Mouse (Mus musculus) kidney, adult 10 weeks (tissue): ENCODE data around the gene Abca15. TPM values are rescaled to one million over a fixed set of nuclear protein-coding genes. Genes with fewer than 3 reads are reported as not detected.

Source experiments
- polyA plus RNA-seq: library from polyadenylated mRNA; stranded (reverse); fragments of 350-450 nt; fragmentation: Illumina TruSeq; extraction: RNeasy Lipid Tissue Mini Kit (QIAGEN cat#74804); gene quantifications from one replicate; pipeline ENCODE4 v1.2.3, GENCODE M21; 2014; ENCODE audit warnings: low read depth, low replicate concordance

Abca15 gene
- polyA plus RNA-seq: not detected

GRCm38 (mm10) chr7:120328087-120328793 is at the start of gene Abca15:
TSS of gene Abca15 (plus strand) at chr7:120328670.

GRCm38 (mm10) chr7:120409447-120409846 is 81.0 kb downstream of the Abca15 start, which contains the start of gene Abca16:
TSS of gene Abca16 (plus strand) at chr7:120409647.

Other genes starting within 250 kb of the Abca15 start
- 0.40 TPM for gene Dnah3, start 233.4 kb upstream of the Abca15 start, polyA plus RNA-seq
- 22.6 TPM for gene Tmem159, start 226.3 kb upstream of the Abca15 start, polyA plus RNA-seq
- not detected for gene Zp2, start 183.4 kb upstream of the Abca15 start, polyA plus RNA-seq
- 81.7 TPM for gene Anks4b, start 154.8 kb upstream of the Abca15 start, polyA plus RNA-seq
- gene Crym, start 126.6 kb upstream of the Abca15 start, polyA plus RNA-seq: 8.2 TPM
- gene Abca14, start 124.7 kb upstream of the Abca15 start, polyA plus RNA-seq: 0.16 TPM
- gene Abca16, start 81.0 kb downstream of the Abca15 start, polyA plus RNA-seq: not detected